Mouse (Mus musculus): ENCODE data around the gene Zbtb43.

DNA sequence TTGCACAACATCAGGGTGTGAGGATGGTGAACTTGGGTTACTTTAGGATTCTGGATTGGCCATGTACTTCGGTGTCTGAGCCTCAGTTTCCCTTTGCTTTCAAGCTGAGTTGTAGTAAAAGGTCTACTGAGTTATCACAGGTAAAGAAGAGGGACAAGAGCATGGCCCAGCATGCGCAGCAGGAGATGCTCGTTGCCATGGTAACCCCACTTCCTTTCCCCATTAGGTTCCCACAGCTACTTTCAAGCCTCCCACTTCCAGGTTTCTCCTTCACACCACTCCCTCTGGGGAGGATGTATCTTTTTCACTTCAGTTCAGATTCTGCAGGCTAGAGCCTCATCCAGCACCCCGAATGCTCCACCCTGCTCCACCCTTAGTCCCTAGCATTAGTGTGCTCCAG lies 27.5 kb downstream of the Zbtb43 start:
- TF ChIP-seq CTCF (IDR thresholded peaks at IDR 0.05; ENCODE audit: control insufficient read depth, insufficient read depth, insufficient read length) (no peak), MYOG (IDR thresholded peaks at IDR 0.05; ENCODE audit: control insufficient read depth, extremely low read depth, insufficient read length) (no peak)

Measured in C2C12 (cell line).